In the genomic region with DNA sequence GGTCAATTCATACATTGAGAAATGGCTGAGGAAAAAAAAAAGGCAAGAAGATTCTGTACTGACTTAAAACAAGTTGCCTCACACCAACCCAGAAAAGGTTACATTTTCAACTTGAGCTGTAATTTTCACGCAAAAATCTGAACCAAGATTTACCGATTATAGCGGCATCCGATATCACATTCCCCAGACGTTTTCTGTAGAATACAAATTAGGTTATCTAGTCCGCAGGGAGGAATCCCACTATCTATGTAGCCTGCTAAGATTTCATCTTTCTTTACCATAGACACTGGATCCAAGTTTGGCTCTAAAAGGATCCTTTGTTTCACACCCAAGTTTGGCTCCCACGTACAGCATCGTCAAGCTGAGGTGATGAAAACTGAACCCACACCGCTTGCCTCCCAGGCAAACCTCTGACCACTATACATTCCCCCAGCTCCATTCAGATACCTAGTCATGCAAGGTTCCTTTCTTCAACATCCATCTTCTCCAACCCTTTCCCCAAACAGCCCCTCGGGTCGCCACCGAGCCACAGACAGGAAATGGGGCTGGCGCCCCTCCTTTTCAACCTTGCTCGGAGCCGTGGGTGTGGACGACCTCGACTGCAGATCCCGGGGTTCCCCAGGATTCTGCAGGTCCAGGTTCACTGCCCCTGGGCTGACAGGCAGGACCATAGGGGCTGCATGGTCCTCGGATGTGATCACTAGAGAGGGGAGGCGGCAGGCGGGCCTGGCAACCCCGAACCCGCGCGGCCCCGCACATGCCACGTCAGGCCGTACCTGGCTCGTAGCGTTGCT, we compare ENCODE assay signal across 8 mouse cellular contexts. TPM values are rescaled to one million over a fixed set of nuclear protein-coding genes. Genes with fewer than 3 reads are reported as not detected.
A peak's percentile ranks its signal among the peaks of the same experiment; 100 is the strongest.
DNase-seq lines count a peak whose midpoint lies in the region; ATAC-seq and TF ChIP-seq lines count a peak whose summit lies in the region.

No protein-coding gene starts in this region.

- TF ChIP-seq CTCF in liver, adult 2 months (IDR thresholded peaks at IDR 0.05; ENCODE audit: low read depth, low read length): no peak

- ATAC-seq in hindbrain, embryonic 14.5 days (ENCODE audit: low FRiP score): no peak
- ATAC-seq in midbrain, embryonic 12.5 days (ENCODE audit: low FRiP score, low read depth): no peak

- no peaks in the 10 kb centered on the region for H3K9me3 ChIP-seq in hindbrain, embryonic 14.5 days (ENCODE audit: control insufficient read depth, low read length)
- no peaks in the 10 kb centered on the region for H3K9me3 ChIP-seq in midbrain, embryonic 12.5 days

- peak overlapping the region; percentile 89 for H3K9ac ChIP-seq in liver, adult 2 months (ENCODE audit: low read depth, low read length)
- H3K9ac ChIP-seq in hindbrain, embryonic 14.5 days: peak overlapping the region; percentile 95
- peak overlapping the region; percentile 92 for H3K9ac ChIP-seq in midbrain, embryonic 12.5 days (replicated peaks)

- peaks cover 7% of the 10 kb centered on the region; the same call in 1 of the 2 replicates for H3K79me2 ChIP-seq in liver, adult 2 months (ENCODE audit: control insufficient read depth, insufficient read depth, low read length)

- peaks cover 5% of the 10 kb centered on the region; the same call in 1 of the 2 replicates for H3K4me1 ChIP-seq in liver, adult 2 months (ENCODE audit: control insufficient read depth, insufficient read depth, low read length)
- no peaks in the 10 kb centered on the region for H3K4me1 ChIP-seq in brown adipose tissue, adult 24 weeks (ENCODE audit: control insufficient read depth, insufficient read depth, insufficient read length, low read length)
- peaks cover 13% of the 10 kb centered on the region; the same call in 1 of the 2 replicates for H3K4me1 ChIP-seq in hindbrain, embryonic 14.5 days (replicated peaks; ENCODE audit: control insufficient read depth, insufficient read depth, low read length)
- H3K4me1 ChIP-seq in midbrain, embryonic 12.5 days: peaks cover 15% of the 10 kb centered on the region

- peak overlapping the region; percentile 64 for H3K27ac ChIP-seq in liver, adult 2 months (replicated peaks; ENCODE audit: insufficient read depth, low read depth, low read length)
- H3K27ac ChIP-seq in brown adipose tissue, adult 24 weeks (replicated peaks; ENCODE audit: low read depth, low read length): peak overlapping the region; percentile 53
- peak overlapping the region; percentile 92 for H3K27ac ChIP-seq in hindbrain, embryonic 14.5 days
- H3K27ac ChIP-seq in midbrain, embryonic 12.5 days (replicated peaks): peak overlapping the region; percentile 91

- H3K4me2 ChIP-seq in hindbrain, embryonic 14.5 days (replicated peaks): peak overlapping the region; percentile 60
- H3K4me2 ChIP-seq in midbrain, embryonic 12.5 days (replicated peaks): peak overlapping the region; percentile 75

- no peaks in the 10 kb centered on the region for H3K27me3 ChIP-seq in liver, adult 2 months (ENCODE audit: control insufficient read depth, insufficient read depth, low read length)
- H3K27me3 ChIP-seq in hindbrain, embryonic 14.5 days (ENCODE audit: control insufficient read depth, insufficient read depth, low read length): no peaks in the 10 kb centered on the region
- no peaks in the 10 kb centered on the region for H3K27me3 ChIP-seq in midbrain, embryonic 12.5 days

- peak; percentile 14 for DNase-seq in liver, adult 2 months (ENCODE audit: extremely low read depth, low read depth, low spot score)
- DNase-seq in liver: no peak
- peak; percentile 56 for DNase-seq in hindbrain, embryonic 14.5 days (ENCODE audit: low spot score)
- DNase-seq in cerebellum, adult 9-11 months: no peak
- no peak for DNase-seq in cerebellum, postnatal 25 days
- DNase-seq in left cerebral cortex, postnatal 4 days: no peak

- H3K4me3 ChIP-seq in liver, adult 2 months (ENCODE audit: insufficient read depth, low read depth, low read length): peak overlapping the region; percentile 85
- H3K4me3 ChIP-seq in brown adipose tissue, adult 24 weeks (ENCODE audit: insufficient read depth, low read depth, low read length): peak overlapping the region; percentile 96
- peak overlapping the region; percentile 90 for H3K4me3 ChIP-seq in hindbrain, embryonic 14.5 days (replicated peaks; ENCODE audit: low read length)
- peak overlapping the region; percentile 88 for H3K4me3 ChIP-seq in midbrain, embryonic 12.5 days

- no peaks in the 10 kb centered on the region for H3K36me3 ChIP-seq in liver, adult 2 months (ENCODE audit: control insufficient read depth, insufficient read depth, low read length)
- H3K36me3 ChIP-seq in hindbrain, embryonic 14.5 days (replicated peaks; ENCODE audit: control insufficient read depth, insufficient read depth): no peaks in the 10 kb centered on the region
- H3K36me3 ChIP-seq in midbrain, embryonic 12.5 days: no peaks in the 10 kb centered on the region

- WGBS in liver, adult 2 months: 1% methylated on average over 30 of the region's 30 CpGs
- 1% methylated on average over 29 of the region's 30 CpGs for WGBS in hindbrain, embryonic 14.5 days
- under 1% methylated on average over 30 of the region's 30 CpGs for WGBS in midbrain, embryonic 12.5 days

- intact Hi-C loops in left cerebral cortex, postnatal 4 days (cut with DNase I): loop anchor here (10.0 kb wide), 2 partner anchors 75 to 265 kb away; no protein-coding TSS in a partner anchor

- TF ChIP-seq POLR2A in liver, adult 2 months (IDR thresholded peaks at IDR 0.05; ENCODE audit: extremely low read depth, insufficient read depth, low read length): no peak

RNA-seq across cellular contexts. Expression of gene Morn2, which starts 0.5 kb away (rescaled TPM):
- 9.3 and 9.6 TPM in 2 replicates for total RNA-seq in liver, adult 2 months (2014; rRNA removed)
- 3.0 and 4.2 TPM in 2 replicates for polyA plus RNA-seq in liver, adult 2 months (2012; rRNA removed)
- polyA plus RNA-seq in brown adipose tissue, adult 24 weeks (2012; ENCODE audit: insufficient read depth, insufficient read length, missing spikeins): 16.0 and 24.1 TPM in 2 replicates
- polyA plus RNA-seq in hindbrain, embryonic 14.5 days (2014; fragmentation: Nextera tagmentation; extraction: Ambion mirVana): 58.1 and 64.2 TPM in 2 replicates
- polyA plus RNA-seq in midbrain, embryonic 12.5 days (2016; fragmentation: Nextera tagmentation; extraction: Ambion mirVana): 34.7 and 39.4 TPM in 2 replicates
- total RNA-seq in left cerebral cortex, postnatal 4 days (2021): 10 to 100 TPM; 13.6 to 18.2 TPM

RNA-seq across cellular contexts. Expression of gene Dhx57, which starts 0.8 kb away (rescaled TPM):
- total RNA-seq in liver, adult 2 months (2014; rRNA removed): 6.7 and 9.3 TPM in 2 replicates
- polyA plus RNA-seq in liver, adult 2 months (2012; rRNA removed): 2.6 and 3.7 TPM in 2 replicates
- 4.5 and 4.8 TPM in 2 replicates for polyA plus RNA-seq in brown adipose tissue, adult 24 weeks (2012; ENCODE audit: insufficient read depth, insufficient read length, missing spikeins)
- 51.3 and 61.0 TPM in 2 replicates for polyA plus RNA-seq in hindbrain, embryonic 14.5 days (2014; fragmentation: Nextera tagmentation; extraction: Ambion mirVana)
- polyA plus RNA-seq in midbrain, embryonic 12.5 days (2016; fragmentation: Nextera tagmentation; extraction: Ambion mirVana): 34.6 and 36.0 TPM in 2 replicates
- total RNA-seq in left cerebral cortex, postnatal 4 days (2021): 100 to 1,000 TPM; 102 to 103 TPM

RNA-seq across cellular contexts. Expression of gene Arhgef33, which starts 17.7 kb away (rescaled TPM):
- not detected in 2 replicates for total RNA-seq in liver, adult 2 months (2014; rRNA removed)
- polyA plus RNA-seq in liver, adult 2 months (2012; rRNA removed): not detected in 2 replicates
- polyA plus RNA-seq in brown adipose tissue, adult 24 weeks (2012; ENCODE audit: insufficient read depth, insufficient read length, missing spikeins): not detected in 2 replicates
- polyA plus RNA-seq in hindbrain, embryonic 14.5 days (2014; fragmentation: Nextera tagmentation; extraction: Ambion mirVana): 1.5 and 2.6 TPM in 2 replicates
- polyA plus RNA-seq in midbrain, embryonic 12.5 days (2016; fragmentation: Nextera tagmentation; extraction: Ambion mirVana): 1.1 and 1.5 TPM in 2 replicates
- total RNA-seq in left cerebral cortex, postnatal 4 days (2021): 1 to 10 TPM; 2.4 to 3.0 TPM

Comparison
In these comparisons a context has a peak if more than half of its experiments do, and no peak if none do; other contexts are left out.
1. DNase-seq: peak in liver, adult 2 months (single experiment) and hindbrain, embryonic 14.5 days (single experiment); none in liver (single experiment), cerebellum, adult 9-11 months (single experiment), cerebellum, postnatal 25 days (0 of 2) and left cerebral cortex, postnatal 4 days (single experiment).
2. Peak in every context shown above with its lines, with median percentiles within 50 percentile points of each other: H3K27ac ChIP-seq, H3K4me3 ChIP-seq and H3K9ac ChIP-seq.